Mouse (Mus musculus): ENCODE measurements at regions not wholly inside any gene's neighbourhood (a gene's known extent, or its start where the extent isn't known, plus 50 kb on each side); places are given as distances from the start of the nearest gene placed in this dataset.

- TF ChIP-seq CTCF (IDR thresholded peaks at IDR 0.05; ENCODE audit: low read depth, low read length) (no peak), GATA2 (IDR thresholded peaks at IDR 0.05; ENCODE audit: borderline replicate concordance, low read depth, low read length) (no peak), GATA1 (IDR thresholded peaks at IDR 0.05; ENCODE audit: borderline replicate concordance, low read length) (no peak)
Measured at GRCm38 (mm10) chr13:101190249-101190830, 357.1 kb upstream of the Slc30a5 start.

Measured in G1E (cell line).